Comparison of ENCODE assay signal across 17 mouse cellular contexts in genomic region chr11:120265458-120265857, GRCm38 (mm10). TPM values are rescaled to one million over a fixed set of nuclear protein-coding genes. Genes with fewer than 3 reads are reported as not detected.
A peak's percentile ranks its signal among the peaks of the same experiment; 100 is the strongest.
DNase-seq lines count a peak whose midpoint lies in the region; ATAC-seq and TF ChIP-seq lines count a peak whose summit lies in the region.
"Had no signal": no experiment of that assay in that cellular context is flagged by ENCODE, and none has a peak within 500 bp of the region (broad histone marks: within the 10 kb centered on the region; RNA-seq: fewer than 3 reads in every experiment).

No protein-coding gene starts in this region.

- H3K27ac ChIP-seq in intestine, embryonic 14.5 days (ENCODE audit: low read depth): peak overlapping the region; percentile 57; the same call in 1 of the 2 replicates
- no peak overlapping the region; the same call in 1 of the 2 replicates for H3K27ac ChIP-seq in intestine, postnatal 0 days (ENCODE audit: low read depth, low read length)
- H3K27ac ChIP-seq in embryonic facial prominence, embryonic 10.5 days (replicated peaks): peak overlapping the region; percentile 40; the same call in 1 of the 2 replicates
- H3K27ac ChIP-seq in limb, embryonic 11.5 days (replicated peaks; ENCODE audit: low read depth, low read length): peak overlapping the region; percentile 68; the same call in 1 of the 2 replicates
- H3K27ac ChIP-seq: kidney, postnatal 0 days; layer of hippocampus, adult 2 months; neural tube, embryonic 15.5 days had no signal

- H3K4me2 ChIP-seq in intestine, embryonic 14.5 days (ENCODE audit: low read length): no peak overlapping the region
- no peak overlapping the region for H3K4me2 ChIP-seq in intestine, postnatal 0 days (replicated peaks; ENCODE audit: low read depth)
- peak overlapping the region; percentile 11; the same call in 1 of the 2 replicates for H3K4me2 ChIP-seq in limb, embryonic 11.5 days (ENCODE audit: low read depth, severe bottlenecking)
- H3K4me2 ChIP-seq: neural tube, embryonic 15.5 days had no signal

- H3K9ac ChIP-seq in intestine, embryonic 14.5 days (ENCODE audit: low read length): no peak overlapping the region
- no peak overlapping the region for H3K9ac ChIP-seq in intestine, postnatal 0 days (ENCODE audit: low read depth, low read length)
- H3K9ac ChIP-seq in limb, embryonic 11.5 days (ENCODE audit: low read length): no peak overlapping the region
- H3K9ac ChIP-seq: neural tube, embryonic 15.5 days had no signal

- H3K4me3 ChIP-seq in intestine, embryonic 14.5 days (ENCODE audit: low read depth, low read length): no peak overlapping the region
- H3K4me3 ChIP-seq in intestine, postnatal 0 days (ENCODE audit: low read depth, low read length): no peak overlapping the region
- no peak overlapping the region for H3K4me3 ChIP-seq in embryonic facial prominence, embryonic 10.5 days
- no peak overlapping the region for H3K4me3 ChIP-seq in limb, embryonic 11.5 days (ENCODE audit: low read depth, low read length)
- H3K4me3 ChIP-seq: layer of hippocampus, adult 2 months; neural tube, embryonic 15.5 days had no signal

- no peaks in the 10 kb centered on the region for H3K36me3 ChIP-seq in intestine, embryonic 14.5 days (ENCODE audit: control insufficient read depth, insufficient read depth, low read length)
- no peaks in the 10 kb centered on the region; the same call in 1 of the 2 replicates for H3K36me3 ChIP-seq in intestine, postnatal 0 days (ENCODE audit: control insufficient read depth, insufficient read depth)
- peaks cover 98% of the 10 kb centered on the region for H3K36me3 ChIP-seq in embryonic facial prominence, embryonic 10.5 days (replicated peaks)
- H3K36me3 ChIP-seq in limb, embryonic 11.5 days (ENCODE audit: control insufficient read depth, insufficient read depth, low read length): peaks cover 11% of the 10 kb centered on the region

- H3K4me1 ChIP-seq in intestine, embryonic 14.5 days (replicated peaks; ENCODE audit: control insufficient read depth, insufficient read depth, low read length): peaks cover 48% of the 10 kb centered on the region
- H3K4me1 ChIP-seq in intestine, postnatal 0 days (replicated peaks; ENCODE audit: control insufficient read depth, insufficient read depth, low read length): peaks cover 9% of the 10 kb centered on the region; the same call in 1 of the 2 replicates
- H3K4me1 ChIP-seq in embryonic facial prominence, embryonic 10.5 days: peaks cover 94% of the 10 kb centered on the region
- peaks cover 83% of the 10 kb centered on the region for H3K4me1 ChIP-seq in limb, embryonic 11.5 days (ENCODE audit: control insufficient read depth, insufficient read depth, low read length)

- no peak for TF ChIP-seq CTCF in intestine, postnatal 0 days (IDR thresholded peaks at IDR 0.05; ENCODE audit: low read depth)

- DNase-seq in intestine, embryonic 14.5 days (ENCODE audit: low spot score): no peak
- DNase-seq in MN1 (ENCODE audit: low spot score): peak; percentile 59
- peak; percentile 34 for DNase-seq in embryonic facial prominence, embryonic 10.5 days (ENCODE audit: low spot score)
- DNase-seq in limb, embryonic 11.5 days (ENCODE audit: low spot score): peak; percentile 67
- DNase-seq in urinary bladder, adult 2 months (ENCODE audit: low spot score): no peak
- DNase-seq in left cerebral cortex, adult 9 months (ENCODE audit: low spot score in 2 of 2): no peak
- DNase-seq: adrenal gland, postnatal 36 days; cerebellum, adult 9-11 months; heart, postnatal 10 days; lung, adult 2 months; thymus, adult 2 months had no signal

- no peaks in the 10 kb centered on the region for H3K27me3 ChIP-seq in intestine, embryonic 14.5 days (replicated peaks; ENCODE audit: control insufficient read depth, insufficient read depth, low read length)
- no peaks in the 10 kb centered on the region for H3K27me3 ChIP-seq in intestine, postnatal 0 days (replicated peaks; ENCODE audit: control insufficient read depth, insufficient read depth, low read length)
- no peaks in the 10 kb centered on the region for H3K27me3 ChIP-seq in embryonic facial prominence, embryonic 10.5 days (replicated peaks; ENCODE audit: low read depth, poor library complexity, severe bottlenecking)
- H3K27me3 ChIP-seq in limb, embryonic 11.5 days (ENCODE audit: control insufficient read depth, insufficient read depth, low read length): no peaks in the 10 kb centered on the region
- H3K27me3 ChIP-seq: neural tube, embryonic 15.5 days had no signal

- no peak for ATAC-seq in intestine, embryonic 14.5 days (replicated peaks; ENCODE audit: low FRiP score, low TSS enrichment, low read depth)
- ATAC-seq in intestine, postnatal 0 days: no peak
- no peak for ATAC-seq in limb, embryonic 11.5 days (ENCODE audit: insufficient number of reproducible peaks, low FRiP score, low TSS enrichment, low read depth)
- ATAC-seq: CD4-positive, CD25-positive, alpha-beta regulatory T cell, adult 4 months; hindbrain, embryonic 16.5 days had no signal

- 18% methylated on average over 5 of the region's 5 CpGs for WGBS in intestine, embryonic 14.5 days
- WGBS in intestine, postnatal 0 days: 63% methylated on average over 5 of the region's 5 CpGs
- 74% methylated on average over 5 of the region's 5 CpGs for WGBS in embryonic facial prominence, embryonic 10.5 days
- WGBS in limb, embryonic 11.5 days: 33% methylated on average over 5 of the region's 5 CpGs

- no peaks in the 10 kb centered on the region for H3K9me3 ChIP-seq in intestine, embryonic 14.5 days (ENCODE audit: control insufficient read depth, low read length)
- no peaks in the 10 kb centered on the region for H3K9me3 ChIP-seq in intestine, postnatal 0 days (ENCODE audit: control insufficient read depth)
- no peaks in the 10 kb centered on the region for H3K9me3 ChIP-seq in embryonic facial prominence, embryonic 10.5 days
- no peaks in the 10 kb centered on the region for H3K9me3 ChIP-seq in limb, embryonic 11.5 days (ENCODE audit: control insufficient read depth, low read length)
- H3K9me3 ChIP-seq: neural tube, embryonic 15.5 days had no signal

RNA-seq across cellular contexts. Expression of gene Bahcc1, which starts 32.7 kb away (rescaled TPM):
- 12.1 and 12.7 TPM in 2 replicates for polyA plus RNA-seq in intestine, embryonic 14.5 days (2014; fragmentation: Nextera tagmentation; extraction: Ambion mirVana)
- polyA plus RNA-seq in intestine, postnatal 0 days (2015; fragmentation: Nextera tagmentation; extraction: Ambion mirVana): 3.1 and 4.2 TPM in 2 replicates
- polyA plus RNA-seq in embryonic facial prominence, embryonic 10.5 days (2016; fragmentation: Nextera tagmentation; extraction: Ambion mirVana): 18.0 and 18.4 TPM in 2 replicates
- 24.9 and 27.6 TPM in 2 replicates for polyA plus RNA-seq in limb, embryonic 11.5 days (2014; fragmentation: Nextera tagmentation; extraction: Ambion mirVana)
- 4.3 and 8.2 TPM in 2 replicates for polyA plus RNA-seq in urinary bladder, adult 2 months (2012; rRNA removed)
- polyA plus RNA-seq: CD4-positive, CD25-positive, alpha-beta regulatory T cell, adult 4 months had no signal

Comparison
In these comparisons a context has a peak if more than half of its experiments do, and no peak if none do; other contexts are left out.
1. DNase-seq: peak in MN1 (single experiment), embryonic facial prominence, embryonic 10.5 days (single experiment) and limb, embryonic 11.5 days (single experiment); none in intestine, embryonic 14.5 days (single experiment), urinary bladder, adult 2 months (single experiment) and left cerebral cortex, adult 9 months (0 of 2).